Mouse (Mus musculus): ENCODE measurements around the gene Sgtb.

Gene Sgtb

GRCm38 (mm10) chr13:104134510-104135085 is 25.1 kb downstream of the Sgtb start:
- TF ChIP-seq GATA4 (IDR thresholded peaks at IDR 0.05; ENCODE audit: insufficient replicate concordance, low read length), result no peak

GRCm38 (mm10) chr13:104139369-104140209 is 30.0 kb downstream of the Sgtb start:
- no peak for TF ChIP-seq GATA4 (IDR thresholded peaks at IDR 0.05; ENCODE audit: insufficient replicate concordance, low read length)

- no peak for TF ChIP-seq GATA4 (IDR thresholded peaks at IDR 0.05; ENCODE audit: insufficient replicate concordance, low read length)
Observed at GRCm38 (mm10) chr13:104144871-104145270, 35.3 kb downstream of the Sgtb start.

- TF ChIP-seq GATA4 (IDR thresholded peaks at IDR 0.05; ENCODE audit: insufficient replicate concordance, low read length), result no peak
Observed at GRCm38 (mm10) chr13:104145646-104146045, 36.1 kb downstream of the Sgtb start.

- TF ChIP-seq GATA4 (IDR thresholded peaks at IDR 0.05; ENCODE audit: insufficient replicate concordance, low read length), result no peak
Observed at GRCm38 (mm10) chr13:104154180-104154579, 44.6 kb downstream of the Sgtb start.

- TF ChIP-seq GATA4 (IDR thresholded peaks at IDR 0.05; ENCODE audit: insufficient replicate concordance, low read length), result no peak
Observed at GRCm38 (mm10) chr13:104155106-104155505, 45.6 kb downstream of the Sgtb start.

GRCm38 (mm10) chr13:104155686-104156085 is 46.1 kb downstream of the Sgtb start:
- no peak for TF ChIP-seq GATA4 (IDR thresholded peaks at IDR 0.05; ENCODE audit: insufficient replicate concordance, low read length)

GRCm38 (mm10) chr13:104171711-104172110 is 62.2 kb downstream of the Sgtb start:
- no peak for TF ChIP-seq GATA4 (IDR thresholded peaks at IDR 0.05; ENCODE audit: insufficient replicate concordance, low read length)

GRCm38 (mm10) chr13:104172498-104172897 is 63.0 kb downstream of the Sgtb start:
- TF ChIP-seq GATA4 (IDR thresholded peaks at IDR 0.05; ENCODE audit: insufficient replicate concordance, low read length), result no peak

- TF ChIP-seq GATA4 (IDR thresholded peaks at IDR 0.05; ENCODE audit: insufficient replicate concordance, low read length), result no peak
Observed at GRCm38 (mm10) chr13:104176874-104177273, 67.3 kb downstream of the Sgtb start.

- TF ChIP-seq GATA4 (IDR thresholded peaks at IDR 0.05; ENCODE audit: insufficient replicate concordance, low read length), result no peak
Observed at GRCm38 (mm10) chr13:104177796-104178649, 68.5 kb downstream of the Sgtb start, which contains the start of gene Trappc13. TSS of gene Trappc13 (minus strand) at chr13:104178469.

GRCm38 (mm10) chr13:104178650-104179121 is 69.1 kb downstream of the Sgtb start, which contains the start of gene Trim23:
TSS of gene Trim23 (plus strand) at chr13:104178797.
- no peak for TF ChIP-seq GATA4 (IDR thresholded peaks at IDR 0.05; ENCODE audit: insufficient replicate concordance, low read length)

- TF ChIP-seq GATA4 (IDR thresholded peaks at IDR 0.05; ENCODE audit: insufficient replicate concordance, low read length), result no peak
Observed at GRCm38 (mm10) chr13:104179176-104179888, 69.8 kb downstream of the Sgtb start.

GRCm38 (mm10) chr13:104187357-104187756 is 77.8 kb downstream of the Sgtb start:
- no peak for TF ChIP-seq GATA4 (IDR thresholded peaks at IDR 0.05; ENCODE audit: insufficient replicate concordance, low read length)

All from liver, adult (tissue).